Mouse (Mus musculus): ENCODE measurements at regions not wholly inside any gene's neighbourhood (a gene's known extent, or its start where the extent isn't known, plus 50 kb on each side); places are given as distances from the start of the nearest gene placed in this dataset.

DNA sequence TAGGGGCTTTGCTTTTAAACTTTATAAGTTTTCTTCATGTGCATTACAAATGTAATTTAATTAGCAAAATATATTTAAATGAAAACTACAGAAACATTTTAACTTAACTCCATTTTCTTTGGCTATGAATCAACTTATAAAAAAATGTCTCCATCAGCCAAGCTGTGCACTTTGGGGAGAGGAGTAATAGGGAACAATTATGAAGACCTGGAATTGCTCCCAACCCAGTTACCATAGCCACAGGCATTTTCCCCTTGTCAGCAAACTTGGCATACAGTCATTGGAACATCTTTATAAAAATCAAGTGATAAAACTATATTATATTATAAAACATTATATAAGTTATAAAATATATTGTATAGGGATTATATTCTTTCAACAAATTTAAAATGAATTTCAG is 65.0 kb downstream of the Atxn7l3b start:
- no peak for DNase-seq (ENCODE audit: low spot score)

DNA sequence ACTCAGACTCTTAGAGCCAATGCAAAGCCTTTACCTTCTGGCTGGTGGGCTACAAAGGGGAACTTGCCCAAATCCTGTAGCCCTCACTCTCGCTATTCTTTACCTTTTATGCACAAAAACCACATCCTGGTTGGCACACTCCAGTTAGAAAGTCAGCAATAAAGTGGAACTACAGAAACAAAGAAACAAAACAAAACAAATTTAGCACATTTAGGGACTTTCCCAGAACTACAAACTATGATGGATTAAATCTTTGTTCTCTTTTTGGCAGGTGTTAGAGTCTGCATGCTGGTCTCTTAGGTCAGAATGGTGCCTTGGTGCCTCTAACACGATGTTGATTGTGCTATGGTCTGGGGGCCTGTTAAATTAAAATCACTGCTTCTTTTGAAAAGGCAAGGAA is 65.4 kb downstream of the Atxn7l3b start:
- no peak for DNase-seq (ENCODE audit: low spot score)

DNA sequence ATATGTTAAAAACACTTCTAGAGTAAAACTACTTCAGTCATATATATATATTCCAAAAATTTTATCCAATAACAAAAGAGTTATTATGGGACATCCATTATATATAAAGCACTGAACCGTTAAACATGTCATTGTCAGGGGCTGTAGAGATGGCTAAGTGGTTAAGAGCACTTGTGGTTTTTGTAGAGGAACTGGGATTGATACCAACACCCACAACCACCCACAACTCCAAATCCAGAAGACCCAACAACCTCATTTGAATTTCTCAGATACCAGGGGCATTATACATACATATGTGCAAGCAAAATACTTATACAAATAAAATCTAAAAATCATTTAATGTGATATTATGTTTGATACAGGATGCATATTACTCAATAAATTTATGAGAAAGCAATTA is 76.8 kb downstream of the Atxn7l3b start:
- DNase-seq (ENCODE audit: low spot score) = no peak

DNA sequence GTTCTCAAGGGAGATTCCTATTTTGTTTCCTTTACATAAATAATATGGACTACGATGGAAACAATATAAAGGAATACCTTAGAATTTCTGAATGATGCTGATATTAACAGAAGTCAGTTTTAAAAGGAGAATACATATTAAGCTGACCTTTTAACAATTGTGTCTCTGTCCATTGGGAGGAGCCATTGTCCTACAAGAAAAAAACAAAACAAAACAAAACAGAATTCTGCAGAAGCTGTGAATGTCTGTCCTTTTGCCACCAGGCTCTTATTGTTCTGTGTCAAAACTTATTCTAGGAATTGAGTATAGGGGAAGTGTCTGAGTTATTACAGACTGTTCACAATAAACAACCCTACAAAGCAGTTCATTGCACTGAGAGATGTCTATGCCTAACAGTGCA is 82.6 kb downstream of the Atxn7l3b start:
- DNase-seq (ENCODE audit: low spot score) = no peak

DNA sequence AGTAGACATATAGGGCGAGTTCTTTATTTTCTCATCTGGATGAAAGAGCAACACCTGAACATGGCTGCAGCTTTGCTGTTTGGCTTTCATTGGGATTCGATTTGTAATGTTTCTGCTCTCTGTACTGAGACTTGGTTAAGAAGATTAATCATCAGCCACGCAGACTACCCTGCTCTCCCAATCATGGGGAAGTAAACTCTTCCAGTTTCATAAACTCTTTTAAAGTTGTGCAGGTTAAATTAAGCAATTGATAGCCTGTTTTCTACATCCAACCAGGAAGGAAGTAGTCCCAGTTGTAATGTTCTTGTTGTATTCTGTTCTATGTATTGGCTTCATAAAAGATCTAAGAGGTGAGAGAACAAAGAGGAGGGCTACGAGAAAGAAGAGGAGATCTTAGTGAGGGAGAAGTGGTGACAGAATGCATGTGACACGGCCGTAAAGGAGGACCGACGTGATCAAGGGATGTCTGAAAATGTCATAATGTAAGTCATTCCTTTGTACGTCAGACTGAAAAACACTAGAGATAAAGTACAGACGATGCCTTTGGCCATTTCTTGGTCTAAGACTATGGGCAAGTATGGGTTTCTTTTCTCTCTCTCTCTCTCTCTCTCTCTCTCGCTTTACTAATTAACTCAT is 91.3 kb downstream of the Atxn7l3b start:
- DNase-seq (ENCODE audit: low spot score) = no peak

DNA sequence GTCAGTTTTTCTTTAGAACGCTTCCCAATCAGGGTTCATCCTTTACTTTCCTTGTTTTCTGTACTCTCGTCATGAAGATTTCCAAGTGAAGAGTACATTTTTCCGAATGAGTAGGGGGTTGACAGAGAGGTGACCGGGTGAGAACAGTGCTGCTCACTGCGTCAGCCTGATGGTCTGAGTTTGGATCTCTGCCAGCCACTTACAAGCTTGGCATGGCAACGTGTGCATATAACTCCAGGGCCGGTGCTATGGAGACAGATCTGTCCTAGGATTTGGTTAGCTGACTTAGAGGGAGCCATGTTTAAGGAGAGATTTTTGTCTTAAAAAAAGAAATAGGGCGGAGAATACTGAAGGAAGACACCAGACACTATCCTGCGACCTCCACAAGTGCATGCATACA is 92.8 kb downstream of the Atxn7l3b start:
- no peak for DNase-seq (ENCODE audit: low spot score)

DNA sequence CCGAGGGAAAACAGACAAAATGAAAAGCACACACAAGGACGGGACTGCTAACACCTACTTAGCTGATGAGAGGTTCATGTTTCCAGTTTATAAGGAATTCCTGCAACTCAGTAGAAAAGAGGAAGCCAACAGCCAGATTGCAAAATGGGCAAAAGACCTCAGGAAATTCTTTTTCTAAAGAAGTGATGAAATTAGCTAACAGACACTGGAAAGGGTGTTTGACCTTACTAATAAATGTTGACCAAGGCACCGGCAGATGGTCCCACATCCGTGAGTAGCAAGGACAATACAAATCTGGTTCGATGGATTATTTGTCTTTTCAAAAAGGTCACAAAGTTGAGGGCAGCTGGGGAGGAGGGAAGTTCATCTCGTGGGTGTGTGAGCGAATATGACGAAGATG is 93.3 kb downstream of the Atxn7l3b start:
- DNase-seq (ENCODE audit: low spot score) = no peak

DNA sequence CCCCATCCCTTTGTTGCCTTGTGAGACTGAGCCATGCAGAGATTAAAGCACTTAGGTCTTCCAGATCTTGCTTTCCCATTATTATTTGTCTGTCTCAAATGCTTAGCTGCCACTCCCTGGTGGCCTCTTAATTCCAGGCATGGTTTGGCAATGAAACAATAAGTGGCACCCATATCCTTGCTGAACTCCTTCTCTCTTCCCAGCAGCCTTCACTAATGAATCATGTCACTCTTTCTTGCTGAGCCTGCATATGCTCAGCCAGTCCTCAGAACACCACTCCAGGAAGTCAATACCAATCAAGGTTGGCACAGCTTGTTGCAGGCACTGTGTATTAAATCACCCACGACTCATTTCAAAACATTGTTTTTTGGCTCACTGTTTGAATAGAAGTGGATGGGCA is 118.6 kb downstream of the Atxn7l3b start:
- DNase-seq (ENCODE audit: low spot score) = no peak

DNA sequence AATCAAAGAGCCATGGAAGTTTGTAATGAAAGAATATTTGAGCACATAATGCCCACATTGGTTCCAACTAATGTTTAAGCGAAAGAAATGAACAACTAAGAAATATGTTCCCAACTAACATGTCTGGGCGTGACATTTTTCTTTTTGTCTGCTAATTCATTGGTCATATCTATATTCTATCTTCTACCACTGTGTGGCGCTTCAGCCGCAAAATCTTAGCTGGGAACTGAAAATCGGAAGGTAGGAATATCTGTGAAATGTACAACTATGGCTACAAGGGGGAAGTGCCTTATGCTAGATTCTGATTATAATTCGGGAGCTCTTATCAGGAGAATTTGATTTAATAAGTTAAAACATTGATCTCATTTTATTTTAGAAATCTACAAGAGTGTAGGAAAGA is 125.2 kb downstream of the Atxn7l3b start:
- no peak for DNase-seq (ENCODE audit: low spot score)

DNA sequence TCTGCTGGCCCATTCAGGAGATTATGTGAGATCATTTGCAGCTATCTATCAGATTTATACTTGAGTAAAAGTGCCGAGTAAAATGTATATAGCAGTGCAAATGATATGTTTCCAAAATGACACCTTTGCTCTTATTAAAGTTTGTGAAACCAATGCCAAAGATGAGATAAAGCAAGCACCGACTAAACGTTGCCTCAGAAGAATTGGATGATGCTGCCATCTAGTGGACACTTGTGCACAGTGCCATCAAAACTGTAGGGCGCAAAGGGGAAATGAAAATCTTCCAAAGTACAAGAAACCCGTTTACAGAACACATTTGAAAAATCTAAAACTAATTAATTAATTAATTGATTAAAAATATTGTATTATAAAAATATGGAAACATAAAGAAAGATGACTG is 127.2 kb downstream of the Atxn7l3b start:
- peak; percentile 11 for DNase-seq (ENCODE audit: low spot score)

DNA sequence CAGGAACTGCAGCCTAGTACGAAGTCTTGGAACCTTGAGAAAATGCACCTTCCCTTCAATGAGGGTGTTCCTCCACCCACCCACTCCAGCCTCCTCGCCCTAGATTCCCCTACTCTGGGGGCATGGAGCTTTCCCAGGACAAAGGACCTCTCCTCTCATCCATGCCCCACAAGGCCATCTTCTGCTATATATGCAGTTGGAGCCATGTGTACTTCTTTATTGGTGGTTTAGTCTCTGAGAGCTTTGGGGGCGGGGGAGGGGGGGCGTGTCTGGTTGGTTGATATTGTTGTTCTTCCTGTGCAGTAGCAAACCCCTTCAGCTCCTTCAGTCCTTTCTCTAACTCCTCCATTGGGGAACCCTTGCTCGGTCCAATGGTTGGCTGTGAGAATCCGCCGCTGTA is 130.2 kb downstream of the Atxn7l3b start:
- DNase-seq (ENCODE audit: low spot score) = no peak

DNA sequence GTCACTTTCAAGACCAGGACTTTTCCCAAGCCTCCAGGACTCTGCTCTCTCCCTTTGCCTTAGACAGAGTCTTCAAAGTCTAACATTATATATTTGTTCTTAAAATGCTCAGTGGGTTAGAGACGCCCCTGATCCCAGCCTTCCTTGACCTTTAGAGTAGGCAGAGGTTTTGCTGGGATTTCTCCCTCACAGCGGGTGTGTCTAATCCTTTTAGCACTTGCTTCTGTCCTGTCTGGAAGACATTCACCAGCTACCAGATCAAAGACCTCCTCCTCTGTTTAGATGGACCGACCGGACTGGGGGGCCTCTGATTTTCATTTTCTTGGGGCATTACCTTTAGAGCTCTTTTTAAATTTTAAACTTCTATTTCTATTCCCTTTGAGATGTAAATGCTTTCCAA is 130.7 kb downstream of the Atxn7l3b start:
- no peak for DNase-seq (ENCODE audit: low spot score)

DNA sequence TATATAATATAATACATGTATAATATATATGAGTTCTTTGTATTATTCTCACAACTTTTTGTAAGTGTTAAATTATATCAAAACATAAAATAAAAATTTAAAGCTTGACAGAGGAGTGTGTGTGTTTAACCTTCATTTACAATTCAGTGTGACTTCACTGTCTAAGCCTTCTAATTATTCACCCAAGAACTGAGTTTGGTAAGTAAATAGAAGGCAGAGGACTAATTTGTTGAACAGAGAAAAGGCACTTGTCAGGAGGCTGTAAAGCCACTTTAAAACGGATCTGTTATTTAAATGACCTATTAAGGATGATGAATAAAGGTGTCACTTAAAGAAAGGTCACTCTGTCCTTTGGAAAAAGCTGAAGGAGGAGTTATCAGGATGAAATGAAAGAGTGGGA is 132.9 kb downstream of the Atxn7l3b start:
- no peak for DNase-seq (ENCODE audit: low spot score)

DNA sequence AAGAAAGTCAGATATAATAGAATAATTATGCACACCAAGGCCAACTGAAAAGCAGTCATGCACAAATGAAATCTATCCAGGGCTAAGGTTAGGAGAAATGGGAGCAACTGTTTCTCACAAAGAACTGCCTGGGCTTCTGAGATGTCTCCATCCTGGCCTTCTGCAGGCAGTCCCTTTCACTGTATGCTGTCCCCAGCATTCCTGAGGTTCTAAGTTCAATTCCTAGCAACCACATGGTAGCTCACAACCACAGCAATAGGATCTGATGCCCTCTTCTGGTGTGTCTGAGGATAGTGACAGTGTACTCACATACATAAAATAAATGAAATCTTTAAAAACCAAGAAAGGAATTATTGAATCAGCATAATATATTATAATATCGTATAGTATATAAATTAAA is 133.3 kb downstream of the Atxn7l3b start:
- DNase-seq (ENCODE audit: low spot score) = no peak

DNA sequence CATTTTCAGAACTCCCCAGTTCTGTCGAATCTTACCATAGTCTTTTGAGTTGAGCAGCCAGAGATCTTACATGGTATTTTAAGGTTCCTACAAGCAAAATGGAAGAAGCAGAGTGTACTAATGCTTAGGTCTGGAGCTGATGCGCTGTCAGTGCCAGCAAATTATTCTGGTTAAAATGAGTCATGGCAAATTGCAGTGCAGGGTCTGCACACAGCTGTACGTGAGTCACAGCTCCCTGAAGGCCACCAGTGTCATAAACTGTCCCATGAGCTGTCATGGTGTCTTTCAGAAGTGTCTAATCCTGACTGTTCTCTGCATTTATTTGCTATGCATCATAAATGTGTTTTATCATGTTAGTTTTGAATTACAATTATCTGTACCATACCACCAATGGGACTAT is 140.6 kb downstream of the Atxn7l3b start:
- no peak for DNase-seq (ENCODE audit: low spot score)

DNA sequence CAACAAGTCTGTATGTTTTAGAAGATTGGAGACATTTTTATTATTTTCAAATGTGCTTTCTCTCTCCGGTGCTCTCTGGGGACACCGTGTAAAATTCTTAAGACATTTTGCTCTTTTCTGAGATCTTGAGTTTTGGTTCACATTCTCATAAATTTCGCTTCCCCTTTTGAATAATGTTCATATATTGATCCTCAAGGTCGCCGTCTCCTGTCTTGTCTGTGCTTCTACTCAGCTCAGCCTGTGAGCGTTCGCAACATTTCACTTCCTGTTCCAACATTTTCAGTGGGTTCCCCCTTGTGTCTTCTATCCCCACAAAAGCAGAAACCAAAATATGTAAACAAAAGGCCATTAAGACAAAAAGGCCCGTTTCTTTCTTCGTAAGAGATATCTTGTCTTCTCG is 154.5 kb downstream of the Atxn7l3b start:
- no peak for DNase-seq (ENCODE audit: low spot score)

DNA sequence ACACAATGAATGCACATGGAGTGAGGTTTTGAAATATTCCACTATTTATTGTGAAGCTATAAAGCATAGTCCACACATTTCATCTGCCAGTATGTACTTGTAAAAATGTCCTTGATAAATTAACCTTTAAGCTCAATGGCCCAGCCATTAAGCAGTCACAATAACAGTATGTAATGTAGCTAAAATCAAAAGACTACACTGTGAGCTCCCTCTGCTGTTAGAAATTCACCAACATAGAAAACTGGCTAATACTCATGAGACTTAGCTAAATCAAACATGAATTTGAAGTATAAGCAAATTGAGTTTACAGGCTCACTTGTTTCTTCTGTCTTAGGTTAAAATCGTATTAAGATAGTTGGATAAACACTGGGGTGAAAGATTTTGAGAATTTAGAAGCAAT is 182.1 kb downstream of the Atxn7l3b start:
- no peak for DNase-seq (ENCODE audit: low spot score)

DNA sequence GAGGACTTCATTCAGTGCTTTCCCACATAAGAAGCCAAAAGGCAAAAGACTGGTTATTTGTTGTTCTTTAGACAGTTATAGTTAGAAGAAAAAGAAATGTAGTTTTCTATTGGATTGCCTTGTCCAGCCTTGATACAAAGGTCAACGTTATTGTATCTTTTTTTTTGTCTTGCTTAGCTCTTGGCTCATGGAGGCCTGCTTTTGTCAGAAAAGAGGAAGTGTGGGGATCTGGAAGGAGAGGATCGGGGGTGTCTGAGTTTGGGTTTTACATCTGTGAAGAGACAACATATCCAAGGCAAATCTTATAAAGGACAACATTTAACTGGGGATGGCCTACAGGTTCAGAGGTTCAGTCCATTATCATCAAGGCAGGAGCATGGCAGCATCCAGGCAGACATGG is 185.3 kb downstream of the Atxn7l3b start:
- no peak for DNase-seq (ENCODE audit: low spot score)

DNA sequence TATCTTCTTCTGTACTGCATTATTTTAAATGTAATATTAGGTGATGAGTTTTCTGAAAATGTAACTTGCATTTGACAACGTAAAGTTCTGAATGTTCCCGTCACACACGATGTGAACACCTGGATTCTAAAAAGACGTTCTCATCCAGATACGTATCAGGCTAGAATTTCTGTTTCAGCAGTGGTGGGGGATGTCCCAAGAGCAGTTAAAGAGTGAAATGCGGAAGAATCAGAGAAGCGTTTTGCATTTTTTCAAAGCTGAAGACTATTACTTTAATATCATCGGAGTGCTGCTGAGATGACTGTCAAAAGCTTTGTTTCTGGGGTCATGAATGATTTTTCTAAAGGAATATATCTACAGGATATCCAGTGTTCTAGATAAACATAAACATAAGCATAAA is 186.7 kb downstream of the Atxn7l3b start:
- DNase-seq (ENCODE audit: low spot score) = no peak

Data from ovary, postnatal 36 days (tissue).